Mouse (Mus musculus): ENCODE results near the gene Hcar2. TPM values are rescaled to one million over a fixed set of nuclear protein-coding genes. Genes with fewer than 3 reads are reported as not detected.

Gene Hcar2
- polyA plus RNA-seq, 1 experiment from 2014 or later: not detected

DNA sequence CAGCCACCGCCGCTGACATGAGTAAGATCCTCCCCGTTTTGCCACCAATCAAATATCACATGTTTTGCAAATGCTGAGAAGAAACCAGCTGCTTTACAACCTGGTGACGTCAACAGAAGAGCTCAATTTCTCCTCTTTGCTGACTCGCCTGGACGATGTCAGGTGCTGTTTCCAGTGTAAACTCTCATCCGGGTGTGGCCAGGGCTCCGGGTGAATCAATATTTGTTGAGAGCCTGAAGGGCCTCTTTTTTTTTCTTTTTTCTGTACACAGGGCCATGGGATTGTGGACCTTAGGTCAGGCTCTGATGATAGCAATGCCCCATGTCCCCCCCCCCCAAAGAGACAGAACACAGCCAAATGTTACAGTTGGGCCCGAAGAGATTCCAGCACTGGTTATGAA, 10.8 kb downstream of the Hcar2 start:
- H3K4me3 ChIP-seq: no peak overlapping the region
- H3K27me3 ChIP-seq: no peaks in the 10 kb centered on the region
- H3K27ac ChIP-seq (replicated peaks): no peak overlapping the region
- ATAC-seq (ENCODE audit: low FRiP score, low read depth): no peak
- H3K4me2 ChIP-seq: no peak overlapping the region
- 90% methylated on average over 9 of the region's 9 CpGs for WGBS
- no peaks in the 10 kb centered on the region for H3K9me3 ChIP-seq
- H3K9ac ChIP-seq: no peak overlapping the region
- no peaks in the 10 kb centered on the region for H3K36me3 ChIP-seq
- H3K4me1 ChIP-seq (replicated peaks): no peaks in the 10 kb centered on the region

DNA sequence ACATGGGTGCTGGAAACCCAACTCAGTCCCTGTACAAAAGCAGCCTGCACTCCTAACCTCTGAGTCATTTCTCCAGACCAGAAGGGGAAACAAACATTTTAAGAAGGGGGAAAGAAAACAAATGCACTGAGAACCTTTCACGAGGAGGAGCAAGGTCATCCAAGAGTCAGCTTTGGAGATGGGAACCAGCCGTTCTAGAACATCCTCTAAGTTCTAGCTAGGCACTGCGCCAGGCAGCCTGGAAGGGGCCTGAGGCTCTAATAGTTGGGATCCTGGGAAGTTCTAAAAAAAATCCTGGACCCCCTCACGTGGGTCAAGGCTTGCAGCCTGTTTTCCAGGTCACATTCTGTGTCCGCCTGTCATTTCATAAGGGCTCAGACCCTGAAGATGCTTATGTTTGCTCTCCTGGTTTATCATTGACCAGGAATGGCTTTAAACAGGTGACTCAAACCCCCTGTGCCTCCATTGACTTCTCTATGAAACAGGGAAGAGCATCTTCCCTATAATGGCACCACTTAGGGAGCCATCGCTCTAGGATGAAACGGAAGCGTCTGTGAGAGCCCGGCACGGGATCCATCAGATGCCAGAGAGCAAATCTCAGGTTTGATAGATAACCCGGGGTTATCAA, 11.3 kb downstream of the Hcar2 start:
- Histone ChIP-seq H3K36me3 (no peaks in the 10 kb centered on the region), H3K4me2 (no peak overlapping the region), H3K27ac (replicated peaks) (no peak overlapping the region), H3K4me1 (replicated peaks) (no peaks in the 10 kb centered on the region), H3K9me3 (no peaks in the 10 kb centered on the region), H3K27me3 (no peaks in the 10 kb centered on the region), H3K9ac (no peak overlapping the region), H3K4me3 (no peak overlapping the region)
- no peak for ATAC-seq (ENCODE audit: low FRiP score, low read depth)
- WGBS: 94% methylated on average over 11 of the region's 11 CpGs

DNA sequence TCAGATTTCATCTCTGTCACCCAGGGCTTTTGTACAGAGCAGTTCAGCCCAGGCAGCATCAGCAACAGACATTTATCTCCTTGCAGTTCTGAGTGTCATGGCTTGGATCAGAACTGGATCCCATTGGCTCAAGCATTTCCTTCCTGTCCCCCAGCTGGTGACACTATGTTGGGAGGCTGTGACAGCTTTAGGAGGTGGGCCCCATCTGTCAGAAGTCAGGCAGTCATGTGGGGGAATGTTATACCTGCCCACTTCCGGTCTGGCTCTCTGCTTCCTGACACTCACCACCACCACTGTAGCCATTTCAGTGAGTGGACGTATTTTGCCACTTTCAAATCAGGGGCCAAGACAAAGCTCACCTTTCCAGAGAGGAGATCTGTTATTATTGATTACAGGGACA, 13.9 kb downstream of the Hcar2 start:
- Histone ChIP-seq H3K4me1 (replicated peaks) (no peaks in the 10 kb centered on the region), H3K9me3 (no peaks in the 10 kb centered on the region), H3K27ac (replicated peaks) (no peak overlapping the region), H3K9ac (no peak overlapping the region), H3K4me3 (no peak overlapping the region), H3K36me3 (no peaks in the 10 kb centered on the region), H3K4me2 (no peak overlapping the region), H3K27me3 (no peaks in the 10 kb centered on the region)
- ATAC-seq (ENCODE audit: low FRiP score, low read depth): no peak
- 75% methylated on average over 2 of the region's 2 CpGs for WGBS

DNA sequence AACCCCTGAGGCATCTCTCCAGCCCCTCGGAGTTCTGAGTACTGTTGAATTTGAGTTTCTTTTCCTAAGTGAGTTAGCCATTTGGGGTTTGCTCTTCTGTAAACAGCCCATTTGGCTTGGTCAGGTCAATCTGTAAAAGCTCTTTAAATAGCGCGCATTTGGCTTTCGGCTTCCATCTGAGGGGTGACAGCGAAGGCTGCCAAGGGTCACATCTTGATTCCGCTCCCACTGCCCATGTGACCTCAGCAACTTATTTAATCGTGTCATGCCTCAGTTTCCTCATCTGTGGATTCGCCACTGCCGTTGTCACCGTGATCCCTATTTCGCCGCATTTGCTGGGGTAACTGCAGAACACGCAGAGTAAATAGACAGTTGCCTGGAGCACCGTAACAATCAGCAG, 21.0 kb downstream of the Hcar2 start:
- no peak for ATAC-seq (ENCODE audit: low FRiP score, low read depth)
- Histone ChIP-seq H3K27me3 (no peaks in the 10 kb centered on the region), H3K9me3 (no peaks in the 10 kb centered on the region), H3K27ac (replicated peaks) (no peak overlapping the region), H3K4me1 (replicated peaks) (no peaks in the 10 kb centered on the region), H3K4me2 (no peak overlapping the region), H3K4me3 (no peak overlapping the region), H3K9ac (no peak overlapping the region), H3K36me3 (no peaks in the 10 kb centered on the region)
- 88% methylated on average over 14 of the region's 14 CpGs for WGBS

DNA sequence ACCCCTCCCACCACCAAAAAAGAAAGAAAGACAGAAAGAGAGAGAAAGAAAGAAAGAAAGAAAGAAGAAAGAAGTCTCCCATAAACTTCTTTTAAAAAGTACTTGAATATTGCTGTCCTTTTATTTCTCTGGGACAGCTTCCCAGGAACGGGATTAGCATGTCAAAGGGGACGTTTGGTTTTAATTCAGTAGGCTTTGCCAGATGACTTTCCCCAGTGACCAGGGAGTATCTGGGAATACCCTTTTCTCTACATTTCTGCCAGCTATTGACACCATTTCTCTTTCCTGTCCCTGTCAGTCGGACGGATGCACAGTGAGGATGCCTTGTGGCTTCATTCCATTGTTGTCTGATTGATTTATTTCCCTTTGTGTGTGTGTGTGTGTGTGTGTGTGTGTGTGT, 21.5 kb downstream of the Hcar2 start:
- H3K4me3 ChIP-seq: no peak overlapping the region
- 24% methylated on average over 4 of the region's 4 CpGs for WGBS
- H3K4me1 ChIP-seq (replicated peaks): no peaks in the 10 kb centered on the region
- H3K9me3 ChIP-seq: no peaks in the 10 kb centered on the region
- H3K27me3 ChIP-seq: no peaks in the 10 kb centered on the region
- H3K4me2 ChIP-seq: no peak overlapping the region
- no peak for ATAC-seq (ENCODE audit: low FRiP score, low read depth)
- no peaks in the 10 kb centered on the region for H3K36me3 ChIP-seq
- H3K9ac ChIP-seq: no peak overlapping the region
- H3K27ac ChIP-seq (replicated peaks): no peak overlapping the region

DNA sequence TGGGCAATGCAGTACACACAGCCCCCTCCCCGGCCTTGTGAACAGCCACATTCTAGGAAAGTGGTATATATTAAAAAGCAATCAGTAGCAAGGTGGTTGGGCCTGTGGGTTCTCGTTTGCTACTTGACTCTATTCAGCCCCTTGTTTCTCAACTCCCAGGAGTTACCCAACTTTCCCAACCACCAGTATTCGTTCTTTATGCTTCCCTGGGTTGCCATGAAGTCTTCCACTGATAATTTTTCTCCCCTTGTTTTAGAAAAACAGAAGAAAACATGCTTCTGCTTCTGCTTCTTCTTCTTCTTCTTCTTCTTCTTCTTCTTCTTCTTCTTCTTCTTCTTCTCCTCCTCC, 22.4 kb downstream of the Hcar2 start:
- no peak overlapping the region for H3K4me3 ChIP-seq
- no peak overlapping the region for H3K27ac ChIP-seq (replicated peaks)
- no peaks in the 10 kb centered on the region for H3K9me3 ChIP-seq
- H3K27me3 ChIP-seq: no peaks in the 10 kb centered on the region
- H3K36me3 ChIP-seq: no peaks in the 10 kb centered on the region
- WGBS: 72% methylated on average over 3 of the region's 3 CpGs
- no peak overlapping the region for H3K4me2 ChIP-seq
- ATAC-seq (ENCODE audit: low FRiP score, low read depth): no peak
- H3K9ac ChIP-seq: no peak overlapping the region
- H3K4me1 ChIP-seq (replicated peaks): no peaks in the 10 kb centered on the region

DNA sequence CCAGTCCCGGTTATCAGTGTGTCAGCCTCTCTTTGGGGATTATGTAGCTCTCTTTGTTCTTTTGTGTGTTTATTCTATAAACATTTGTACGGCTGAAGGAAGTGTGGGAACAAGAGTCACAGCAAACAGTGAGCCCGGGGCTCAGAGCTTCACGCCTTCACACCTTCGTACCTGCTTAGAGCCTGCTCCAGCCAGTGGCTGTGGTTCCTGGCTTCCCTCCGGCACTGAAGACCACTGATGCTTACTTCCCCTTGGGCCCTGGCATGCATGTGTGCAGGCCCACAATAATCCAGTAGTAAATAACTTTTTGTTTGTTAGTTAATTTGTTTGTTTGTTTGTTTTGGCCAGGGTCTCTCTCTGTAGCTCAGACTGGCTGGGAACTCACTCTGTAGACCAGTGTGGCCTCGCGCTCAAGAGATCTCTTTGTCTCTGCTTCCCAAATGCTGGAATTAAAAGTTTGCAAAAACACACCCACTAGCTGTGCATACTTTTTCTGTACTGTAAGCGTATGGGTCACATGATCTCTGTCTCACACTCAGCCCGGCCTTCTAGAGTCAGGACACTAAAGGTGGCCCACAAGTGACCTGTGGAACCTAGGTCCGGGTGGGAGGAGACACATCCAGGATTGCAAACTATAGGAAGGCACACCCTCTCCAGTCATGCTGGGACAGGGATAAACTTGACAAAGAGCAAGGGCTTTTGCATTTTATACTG, 22.9 kb downstream of the Hcar2 start:
- no peaks in the 10 kb centered on the region for H3K36me3 ChIP-seq
- 66% methylated on average over 11 of the region's 11 CpGs for WGBS
- H3K9ac ChIP-seq: no peak overlapping the region
- H3K4me2 ChIP-seq: no peak overlapping the region
- no peaks in the 10 kb centered on the region for H3K27me3 ChIP-seq
- H3K27ac ChIP-seq (replicated peaks): no peak overlapping the region
- no peak overlapping the region for H3K4me3 ChIP-seq
- H3K9me3 ChIP-seq: no peaks in the 10 kb centered on the region
- H3K4me1 ChIP-seq (replicated peaks): no peaks in the 10 kb centered on the region
- ATAC-seq (ENCODE audit: low FRiP score, low read depth): no peak

DNA sequence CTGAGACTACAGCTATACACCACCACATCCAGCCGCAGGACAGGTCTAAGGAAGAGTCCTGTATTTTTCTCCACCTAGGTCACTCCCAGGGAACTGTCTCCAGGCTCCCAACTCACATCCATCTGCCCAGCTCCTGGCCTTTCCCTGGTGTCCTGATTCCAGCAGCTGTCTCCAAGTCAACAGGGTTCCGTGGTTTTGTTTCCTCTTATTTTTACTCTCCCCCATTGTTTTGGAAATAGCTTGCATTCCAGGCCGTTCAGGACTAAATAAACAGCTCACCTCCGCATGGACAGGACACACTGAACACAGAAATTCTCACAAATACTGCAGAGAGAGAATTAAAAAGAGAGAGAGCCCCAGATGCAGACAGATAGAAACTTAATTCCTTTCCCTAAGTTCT, 27.9 kb downstream of the Hcar2 start:
- no peak overlapping the region for H3K4me3 ChIP-seq
- H3K9ac ChIP-seq: no peak overlapping the region
- no peaks in the 10 kb centered on the region for H3K9me3 ChIP-seq
- no peaks in the 10 kb centered on the region for H3K36me3 ChIP-seq
- no peak for ATAC-seq (ENCODE audit: low FRiP score, low read depth)
- no peak overlapping the region for H3K27ac ChIP-seq (replicated peaks)
- no peak overlapping the region for H3K4me2 ChIP-seq
- H3K4me1 ChIP-seq (replicated peaks): no peaks in the 10 kb centered on the region
- H3K27me3 ChIP-seq: no peaks in the 10 kb centered on the region
- WGBS: 45% methylated on average over 4 of the region's 4 CpGs

DNA sequence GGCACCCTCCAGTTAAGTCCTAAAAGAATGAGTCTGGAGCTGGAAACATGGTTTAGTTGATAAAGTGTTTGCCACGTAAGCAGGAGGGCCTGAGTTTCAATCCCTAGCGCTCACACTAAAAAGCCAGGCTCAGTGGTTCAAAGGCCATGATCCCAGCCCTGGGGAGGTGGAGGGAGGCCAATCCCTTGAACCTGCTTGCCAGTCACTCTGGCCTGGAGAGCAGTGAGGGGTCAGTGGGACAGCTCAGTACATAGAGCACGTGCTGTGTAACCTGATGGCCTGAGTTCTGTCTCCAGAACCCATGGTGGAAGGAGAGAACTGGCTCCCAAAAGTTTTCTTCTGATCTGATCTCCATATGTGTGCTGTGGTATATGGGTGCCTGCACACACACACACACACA, 30.5 kb downstream of the Hcar2 start:
- Histone ChIP-seq H3K9me3 (no peaks in the 10 kb centered on the region), H3K27me3 (no peaks in the 10 kb centered on the region), H3K4me2 (no peak overlapping the region), H3K9ac (no peak overlapping the region), H3K27ac (replicated peaks) (no peak overlapping the region), H3K36me3 (no peaks in the 10 kb centered on the region), H3K4me3 (no peak overlapping the region), H3K4me1 (replicated peaks) (no peaks in the 10 kb centered on the region)
- no peak for ATAC-seq (ENCODE audit: low FRiP score, low read depth)
- 90% methylated on average over 3 of the region's 3 CpGs for WGBS

DNA sequence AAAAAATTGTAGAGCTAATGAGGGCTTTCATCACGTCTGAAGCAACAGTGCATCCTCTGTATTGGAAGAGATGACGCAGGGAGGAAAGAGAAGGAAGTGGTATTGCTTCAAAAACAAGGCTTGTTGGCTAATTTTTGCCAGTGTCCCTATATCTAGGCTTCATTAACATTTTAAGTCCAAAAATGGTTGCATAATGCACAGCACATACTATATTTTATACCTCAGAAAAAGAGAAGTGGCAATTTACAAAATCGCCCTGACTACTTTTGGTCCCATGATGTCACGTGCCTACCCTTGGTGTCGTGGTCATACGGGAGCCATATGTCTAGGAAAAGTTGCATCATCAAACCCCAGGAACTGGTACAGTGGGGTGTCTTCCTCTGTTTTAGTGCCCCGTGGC, 33.0 kb downstream of the Hcar2 start:
- no peaks in the 10 kb centered on the region for H3K9me3 ChIP-seq
- 91% methylated on average over 7 of the region's 7 CpGs for WGBS
- no peaks in the 10 kb centered on the region for H3K36me3 ChIP-seq
- no peak overlapping the region for H3K9ac ChIP-seq
- no peak for ATAC-seq (ENCODE audit: low FRiP score, low read depth)
- no peaks in the 10 kb centered on the region for H3K4me1 ChIP-seq (replicated peaks)
- no peak overlapping the region for H3K4me3 ChIP-seq
- no peaks in the 10 kb centered on the region for H3K27me3 ChIP-seq
- no peak overlapping the region for H3K4me2 ChIP-seq
- no peak overlapping the region for H3K27ac ChIP-seq (replicated peaks)

DNA sequence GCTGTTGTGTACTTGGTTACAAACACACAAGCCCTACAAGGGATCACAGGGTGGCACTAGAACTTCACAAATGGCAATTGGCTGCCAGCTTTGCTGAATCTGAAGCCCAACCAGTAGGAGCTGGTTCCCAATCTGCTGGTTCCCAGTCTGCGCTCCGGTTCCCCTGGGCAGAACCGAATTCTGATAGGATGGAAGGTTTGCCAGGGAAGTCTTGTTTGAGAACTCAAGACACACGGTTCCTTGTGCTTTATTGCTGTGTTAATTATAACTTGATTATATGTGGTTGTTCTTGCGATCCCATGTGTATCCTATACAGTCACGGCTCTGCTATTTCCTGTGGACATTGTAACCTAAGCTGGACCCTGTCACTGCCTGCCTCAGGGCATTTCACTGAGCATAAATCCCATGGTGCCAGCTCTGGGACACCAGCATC, 37.6 kb downstream of the Hcar2 start:
- H3K4me2 ChIP-seq: no peak overlapping the region
- H3K27ac ChIP-seq (replicated peaks): no peak overlapping the region
- no peaks in the 10 kb centered on the region for H3K9me3 ChIP-seq
- ATAC-seq (ENCODE audit: low FRiP score, low read depth): no peak
- no peak overlapping the region for H3K9ac ChIP-seq
- H3K4me1 ChIP-seq (replicated peaks): no peaks in the 10 kb centered on the region
- H3K36me3 ChIP-seq: no peaks in the 10 kb centered on the region
- H3K4me3 ChIP-seq: no peak overlapping the region
- no peaks in the 10 kb centered on the region for H3K27me3 ChIP-seq
- 78% methylated on average over 6 of the region's 6 CpGs for WGBS

DNA sequence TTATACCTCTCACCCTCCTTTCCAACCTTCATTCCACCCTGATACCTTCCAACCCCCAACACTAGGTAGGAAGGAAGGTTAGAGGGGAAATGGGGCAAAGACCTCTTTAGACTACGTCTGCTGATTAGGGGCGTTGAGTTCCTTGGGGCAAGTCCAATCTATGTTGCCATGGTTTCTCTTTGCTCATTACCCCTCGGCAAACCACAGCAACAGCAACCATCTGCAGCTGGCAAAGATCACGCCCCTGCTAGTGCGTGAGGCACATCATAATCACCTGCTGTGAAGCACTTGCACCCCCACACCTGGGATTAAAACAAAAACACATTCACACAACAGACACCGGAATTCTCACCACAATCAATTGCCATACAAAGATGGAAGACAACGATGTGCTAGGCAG, 42.6 kb downstream of the Hcar2 start:
- no peak for ATAC-seq (ENCODE audit: low FRiP score, low read depth)
- Histone ChIP-seq H3K9ac (no peak overlapping the region), H3K36me3 (no peaks in the 10 kb centered on the region), H3K27me3 (no peaks in the 10 kb centered on the region), H3K27ac (replicated peaks) (0 out of 2 replicates have a peak overlapping the region, but pooled peaks have one; percentile 19), H3K4me1 (replicated peaks) (no peaks in the 10 kb centered on the region), H3K4me3 (no peak overlapping the region), H3K4me2 (no peak overlapping the region), H3K9me3 (no peaks in the 10 kb centered on the region)
- 46% methylated on average over 7 of the region's 7 CpGs for WGBS

DNA sequence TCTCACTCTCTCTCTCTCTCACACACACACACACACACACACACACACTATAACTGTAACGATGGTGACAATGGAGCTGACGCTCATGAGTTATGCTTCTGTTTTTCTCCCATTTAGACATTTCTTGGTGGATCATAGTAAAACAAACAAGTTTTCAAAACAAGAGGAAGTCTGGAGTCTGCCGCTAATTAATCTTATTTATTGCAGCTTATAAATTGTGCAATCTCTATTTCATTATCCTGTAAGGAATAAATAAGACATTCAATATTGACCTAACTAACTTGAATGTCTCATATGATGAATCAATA, 44.1 kb downstream of the Hcar2 start:
- Histone ChIP-seq H3K9me3 (no peaks in the 10 kb centered on the region), H3K9ac (no peak overlapping the region), H3K4me2 (no peak overlapping the region), H3K36me3 (no peaks in the 10 kb centered on the region), H3K27me3 (no peaks in the 10 kb centered on the region), H3K27ac (replicated peaks) (no peak overlapping the region), H3K4me1 (replicated peaks) (no peaks in the 10 kb centered on the region), H3K4me3 (no peak overlapping the region)
- WGBS: 88% methylated on average over 3 of the region's 3 CpGs
- ATAC-seq (ENCODE audit: low FRiP score, low read depth): no peak
